Mouse (Mus musculus) limb, embryonic 14.5 days (tissue): ENCODE results near the gene St8sia6. TPM values are rescaled to one million over a fixed set of nuclear protein-coding genes. Genes with fewer than 3 reads are reported as not detected.

Experiments
- ATAC-seq: fragments of 200-750 bp; cut with Nextera tagmentation; 2 replicates; pipeline ENCODE4 v1.8.0; 2017; ENCODE audit warnings: low read depth, moderate number of reproducible peaks, moderate TSS enrichment; ENCODE audit not compliant: low FRiP score
- DNase-seq: peaks from one replicate; pipeline ENCODE4 v3.0.0-alpha.2; 2015; ENCODE audit warnings: low spot score
- H3K27ac ChIP-seq: fragments of 300-500 bp; sonication (generic); replicated peaks from 2 replicates; pipeline ENCODE4 v1.5.1; 2014; ENCODE audit warnings: low read depth, mild to moderate bottlenecking, low read length, moderate library complexity, mixed read lengths
- H3K27me3 ChIP-seq: fragments of 300-500 bp; sonication (generic); 2 replicates; pipeline ENCODE4 v1.6.1; 2014; ENCODE audit warnings: low read length, mixed read lengths; ENCODE audit not compliant: control insufficient read depth, insufficient read depth
- H3K36me3 ChIP-seq: fragments of 300-500 bp; sonication (generic); 2 replicates; pipeline ENCODE4 v1.6.1; 2014; ENCODE audit warnings: mild to moderate bottlenecking, low read length, moderate library complexity, mixed read lengths; ENCODE audit not compliant: control insufficient read depth, insufficient read depth
- H3K4me1 ChIP-seq: fragments of 300-500 bp; sonication (generic); 2 replicates; pipeline ENCODE4 v1.6.1; 2014; ENCODE audit warnings: antibody characterized with exemption, low read length, mixed read lengths; ENCODE audit not compliant: control insufficient read depth, insufficient read depth
- H3K4me2 ChIP-seq: fragments of 300-500 bp; sonication (generic); replicated peaks from 2 replicates; pipeline ENCODE4 v1.6.1; 2014; ENCODE audit warnings: low read depth, mild to moderate bottlenecking, low read length, moderate library complexity; ENCODE audit not compliant: severe bottlenecking
- H3K4me3 ChIP-seq: fragments of 300-500 bp; sonication (generic); replicated peaks from 2 replicates; pipeline ENCODE4 v1.5.1; 2014; ENCODE audit warnings: low read length
- H3K9ac ChIP-seq: fragments of 300-500 bp; sonication (generic); 2 replicates; pipeline ENCODE4 v1.6.1; 2014; ENCODE audit warnings: mild to moderate bottlenecking, low read depth, low read length, moderate library complexity; ENCODE audit not compliant: severe bottlenecking
- H3K9me3 ChIP-seq: fragments of 300-500 bp; sonication (generic); 2 replicates; pipeline ENCODE4 v1.6.1; 2016; ENCODE audit warnings: low read length; ENCODE audit not compliant: control insufficient read depth
- POLR2A ChIP-seq: fragments of 200-500 bp; IDR thresholded peaks from 2 replicates; pipeline ENCODE4 v1.8.0; 2012; ENCODE audit warnings: inconsistent platforms, mild to moderate bottlenecking, moderate library complexity, borderline replicate concordance; ENCODE audit not compliant: insufficient read depth, insufficient read length; ENCODE audit errors: extremely low read depth
- WGBS: fragments of 180-500 bp; shearing (Covaris S2); extraction: QIAGEN DNeasy Blood & Tissue Kit; methylation state at CpG from one replicate; pipeline ENCODE4 v1.1.7; 2014; 5-methylcytosine and 5-hydroxymethylcytosine counted together
- polyA plus RNA-seq, 2 experiments: library from polyadenylated mRNA; depleted of rRNA in 1 of 2; stranded (reverse) in 1 of 2; unstranded in 1 of 2; fragments of >200 nt; fragmentation: Nextera tagmentation in 1 of 2; extraction: Ambion mirVana in 1 of 2; gene quantifications; 2 replicates each; pipeline versions ENCODE4 v1.2.1 to v1.2.3; 2012 to 2014

The St8sia6 gene
- polyA plus RNA-seq, 2 experiments = 1.1 to 3.3 TPM

DNA sequence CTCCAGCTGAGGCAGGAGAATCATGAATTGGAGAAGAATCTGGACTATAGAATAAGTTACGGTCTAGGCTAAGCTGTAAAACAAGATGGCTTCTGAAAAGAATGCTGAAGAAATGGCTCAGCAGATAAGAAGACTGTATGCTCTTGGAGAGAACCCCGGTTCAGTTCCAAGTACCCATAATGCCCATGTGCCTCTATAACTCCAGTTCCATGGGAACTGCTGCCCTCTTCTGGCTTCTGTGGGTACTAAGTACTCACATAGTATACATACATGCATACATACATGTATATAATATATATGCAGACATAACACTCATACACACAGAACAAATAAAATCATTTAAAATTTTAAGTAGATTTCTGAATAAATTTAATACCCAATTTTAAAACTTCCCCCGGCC lies 12.3 kb upstream of the St8sia6 start:
- Histone ChIP-seq H3K36me3 (no peaks in the 10 kb centered on the region), H3K4me1 (no peaks in the 10 kb centered on the region), H3K9me3 (no peaks in the 10 kb centered on the region), H3K27ac (no peak overlapping the region), H3K9ac (no peak overlapping the region), H3K4me2 (no peak overlapping the region), H3K4me3 (no peak overlapping the region), H3K27me3 (no peaks in the 10 kb centered on the region)
- no peak for ATAC-seq
- DNase-seq = no peak
- no peak for TF ChIP-seq POLR2A
- 84% methylated on average over 3 of the region's 3 CpGs for WGBS

DNA sequence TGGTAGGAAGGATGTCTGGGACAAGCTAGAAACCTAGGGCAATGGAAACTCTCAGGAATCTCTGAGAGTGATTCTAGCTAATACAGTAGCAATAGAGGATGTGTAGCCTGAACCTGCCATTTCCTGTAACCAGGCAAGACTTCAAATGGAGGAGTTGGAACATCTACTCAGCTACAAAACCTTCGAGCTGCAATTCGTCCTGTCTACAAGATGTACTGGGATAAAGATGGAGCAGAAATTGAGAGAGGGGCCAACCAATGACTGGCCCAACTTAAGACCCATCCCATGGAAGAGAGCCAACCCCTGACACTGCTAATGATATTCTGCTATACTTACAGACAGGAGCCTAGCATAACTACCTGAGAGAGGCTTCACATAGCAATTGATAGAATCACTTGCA lies 6.8 kb upstream of the St8sia6 start:
- no peak for ATAC-seq
- TF ChIP-seq POLR2A = no peak
- no peaks in the 10 kb centered on the region for H3K36me3 ChIP-seq
- no peaks in the 10 kb centered on the region for H3K4me1 ChIP-seq
- WGBS = 93% methylated on average over 2 of the region's 2 CpGs
- H3K4me2 ChIP-seq = no peak overlapping the region
- no peaks in the 10 kb centered on the region for H3K9me3 ChIP-seq
- no peak overlapping the region for H3K9ac ChIP-seq
- H3K4me3 ChIP-seq = no peak overlapping the region
- no peaks in the 10 kb centered on the region for H3K27me3 ChIP-seq
- no peak for DNase-seq
- H3K27ac ChIP-seq = no peak overlapping the region

DNA sequence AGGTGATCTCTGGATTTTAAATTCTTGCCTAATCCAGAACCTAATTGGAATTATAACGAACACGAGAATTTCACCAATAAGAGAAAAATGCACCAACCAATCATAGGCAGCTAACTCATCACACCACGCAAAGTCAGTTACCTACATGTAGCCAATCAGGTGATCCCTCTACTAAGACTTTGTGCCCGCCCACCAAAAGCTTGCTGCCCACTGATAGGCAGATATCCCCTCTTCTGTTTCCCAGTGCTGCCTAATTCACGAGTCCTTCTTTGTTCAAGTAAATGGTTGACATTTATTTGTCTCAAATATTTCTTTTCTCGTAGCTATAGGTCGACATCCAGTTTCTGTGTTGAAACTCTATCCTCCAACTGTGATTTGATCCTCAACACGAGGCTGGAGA lies 582 bp upstream of the St8sia6 start:
- Histone ChIP-seq H3K4me1 (no peaks in the 10 kb centered on the region; the same call in 1 of the 2 replicates), H3K27ac (no peak overlapping the region), H3K9me3 (no peaks in the 10 kb centered on the region), H3K4me2 (no peak overlapping the region), H3K27me3 (peaks cover 15% of the 10 kb centered on the region), H3K9ac (no peak overlapping the region), H3K4me3 (no peak overlapping the region), H3K36me3 (no peaks in the 10 kb centered on the region)
- WGBS = 82% methylated on average over 8 of the region's 8 CpGs
- ATAC-seq = no peak
- TF ChIP-seq POLR2A = no peak
- DNase-seq = no peak

DNA sequence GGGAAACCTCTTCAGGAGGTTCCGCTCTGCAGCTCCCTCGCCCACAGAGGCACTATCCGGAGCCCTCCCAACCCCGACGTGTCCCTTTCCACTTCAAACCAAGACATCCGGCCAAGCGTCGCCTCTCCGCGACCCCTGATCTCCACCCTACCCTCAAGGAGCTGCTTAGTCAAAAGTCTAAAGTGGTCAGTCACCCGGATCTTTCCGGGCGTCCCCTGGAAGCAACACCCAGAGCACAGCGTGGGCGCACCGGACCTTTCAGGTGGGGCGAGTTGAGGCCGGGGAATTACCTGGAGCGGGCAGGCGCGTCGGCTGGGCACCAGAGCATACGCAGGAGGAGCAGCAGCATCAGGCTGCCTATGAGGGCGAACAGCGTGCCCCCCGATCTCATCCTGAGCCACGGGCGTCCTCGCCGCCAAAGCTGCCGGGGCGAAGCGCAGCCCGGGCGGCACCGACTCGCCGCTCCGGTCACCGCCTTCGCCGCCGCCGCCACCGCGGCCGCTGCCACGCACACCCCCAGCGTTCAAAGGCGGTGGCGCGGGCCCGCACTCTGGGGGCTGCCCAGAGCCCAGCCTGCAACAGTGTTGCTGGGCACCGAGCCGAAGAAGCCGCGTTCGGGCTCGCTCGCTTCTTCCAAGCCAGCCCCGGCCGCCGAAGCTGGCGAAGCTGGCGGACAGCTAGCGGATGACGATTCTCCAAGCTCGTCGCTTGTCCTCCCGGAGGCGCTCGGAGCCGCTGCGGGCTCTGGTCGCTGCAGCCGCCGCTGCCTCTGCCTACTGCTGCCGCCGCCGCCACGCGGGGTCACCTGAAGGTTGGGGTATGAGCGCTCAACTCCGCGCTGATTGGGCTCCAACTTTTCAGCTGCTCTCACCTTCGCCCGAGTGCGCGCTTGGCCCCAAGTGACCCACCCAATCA lies 553 bp downstream of the St8sia6 start:
- Histone ChIP-seq H3K4me3 (peak overlapping the region; percentile 60), H3K36me3 (no peaks in the 10 kb centered on the region), H3K4me2 (peak overlapping the region; percentile 97), H3K4me1 (no peaks in the 10 kb centered on the region; the same call in 1 of the 2 replicates), H3K9ac (peak overlapping the region; percentile 57), H3K27ac (no peak overlapping the region), H3K27me3 (peaks cover 15% of the 10 kb centered on the region), H3K9me3 (no peaks in the 10 kb centered on the region)
- TF ChIP-seq POLR2A = no peak
- peak; percentile 78 for ATAC-seq
- under 1% methylated on average over 82 of the region's 89 CpGs for WGBS
- DNase-seq = peak; percentile 64

DNA sequence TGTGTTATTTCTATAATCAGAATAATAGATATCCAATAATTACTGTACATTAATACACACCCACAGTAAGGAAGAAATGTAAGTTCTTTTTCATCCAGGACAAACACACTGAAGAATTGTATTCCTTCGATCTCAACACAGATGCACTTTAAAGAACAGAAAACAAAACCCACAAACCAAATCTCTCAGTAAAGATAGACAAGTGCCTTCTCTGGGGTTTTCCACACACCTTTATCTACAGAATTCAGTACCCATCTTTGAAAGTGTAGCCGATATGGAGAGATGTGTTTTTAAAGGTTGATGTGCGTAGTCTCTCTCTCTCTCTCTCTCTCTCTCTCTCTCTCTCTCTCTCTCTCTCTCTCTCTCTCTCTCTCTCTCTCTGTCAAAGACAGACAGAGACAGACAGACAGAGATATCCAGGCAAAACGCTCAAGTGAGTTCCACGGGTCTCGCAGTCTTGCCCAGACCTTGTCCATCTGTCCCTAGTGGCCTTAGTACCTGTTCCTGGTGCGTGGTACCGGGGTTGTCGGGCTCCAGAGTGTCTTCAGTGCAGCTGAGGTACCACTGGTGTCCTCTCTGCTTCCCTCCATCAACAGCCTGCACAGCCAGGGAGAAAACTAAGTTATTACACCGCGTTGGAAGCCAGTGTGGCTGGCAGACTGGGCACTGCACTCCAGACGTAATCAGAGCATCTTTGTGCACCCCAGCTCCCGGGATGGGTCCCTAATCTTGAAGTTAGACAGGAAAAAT lies 1.4 kb downstream of the St8sia6 start:
- WGBS = 39% methylated on average over 13 of the region's 13 CpGs
- Histone ChIP-seq H3K4me1 (no peaks in the 10 kb centered on the region; the same call in 1 of the 2 replicates), H3K27ac (no peak overlapping the region), H3K4me2 (peak overlapping the region; percentile 97), H3K27me3 (peaks cover 15% of the 10 kb centered on the region), H3K9ac (no peak overlapping the region; the same call in 1 of the 2 replicates), H3K4me3 (peak overlapping the region; percentile 60), H3K9me3 (no peaks in the 10 kb centered on the region), H3K36me3 (no peaks in the 10 kb centered on the region)
- ATAC-seq = no peak
- DNase-seq = no peak
- TF ChIP-seq POLR2A = no peak
